9 mouse cellular contexts compared by ENCODE assay signal in the genomic region with DNA sequence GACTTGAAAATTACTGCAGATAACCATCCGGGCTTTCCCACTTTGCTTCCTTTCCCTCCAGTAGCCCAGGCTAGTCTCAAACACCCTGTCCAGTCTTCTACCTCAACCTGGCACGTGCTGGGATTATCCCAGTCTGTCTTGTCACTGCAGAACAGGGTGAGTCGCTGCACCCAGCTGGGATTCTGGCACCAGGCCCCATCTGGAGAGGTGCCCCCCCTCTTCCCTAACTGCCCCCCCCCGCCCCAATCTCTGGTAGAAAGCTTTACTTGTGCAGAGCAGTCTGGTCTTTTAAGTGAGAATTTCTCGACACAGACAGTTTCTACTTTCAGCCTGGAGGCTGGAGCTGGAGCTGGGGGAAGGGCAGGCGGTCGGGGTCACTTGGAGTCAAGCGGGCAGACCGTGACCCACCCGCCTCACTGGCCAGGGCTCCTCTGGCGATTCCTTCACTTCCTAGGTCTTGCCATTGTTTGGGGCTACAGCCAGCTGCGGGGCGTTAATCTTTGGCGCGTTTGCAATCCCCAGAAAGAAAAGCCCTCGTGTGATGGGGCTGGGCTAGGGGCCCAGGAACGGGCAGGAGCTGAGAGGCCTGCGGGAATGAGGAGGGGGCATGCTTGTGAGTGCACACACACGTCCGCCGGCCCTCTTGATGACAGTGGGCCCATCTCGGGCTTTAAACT. TPM values are rescaled to one million over a fixed set of nuclear protein-coding genes. Genes with fewer than 3 reads are reported as not detected.
DNase-seq lines count a peak whose midpoint lies in the region; ATAC-seq lines count a peak whose summit lies in the region.
"Had no signal": no experiment of that assay in that cellular context is flagged by ENCODE, and none has a peak within 500 bp of the region (broad histone marks: within the 10 kb centered on the region; RNA-seq: fewer than 3 reads in every experiment).

No protein-coding gene starts in this region.

- no peaks in the 10 kb centered on the region for H3K36me3 ChIP-seq in embryonic facial prominence, embryonic 13.5 days
- no peaks in the 10 kb centered on the region for H3K36me3 ChIP-seq in intestine, embryonic 16.5 days (ENCODE audit: control insufficient read depth, insufficient read depth, low read length)
- no peaks in the 10 kb centered on the region for H3K36me3 ChIP-seq in neural tube, embryonic 15.5 days

- H3K27ac ChIP-seq in embryonic facial prominence, embryonic 13.5 days, result peak overlapping the region; percentile 48
- H3K27ac ChIP-seq in intestine, embryonic 16.5 days (ENCODE audit: low read length), result no peak overlapping the region
- no peak overlapping the region for H3K27ac ChIP-seq in neural tube, embryonic 15.5 days (replicated peaks)

- peak overlapping the region; percentile 5; the same call in 1 of the 2 replicates for H3K4me3 ChIP-seq in embryonic facial prominence, embryonic 13.5 days
- H3K4me3 ChIP-seq in intestine, embryonic 16.5 days (ENCODE audit: low read length), result no peak overlapping the region
- no peak overlapping the region for H3K4me3 ChIP-seq in neural tube, embryonic 15.5 days (replicated peaks)

- DNase-seq in kidney, postnatal 4 days, result peak; percentile 43 to 57
- no peak for DNase-seq in kidney, adult 9 months
- DNase-seq in adrenal gland, adult 2 months, result no peak
- DNase-seq in layer of hippocampus, postnatal 14 days (ENCODE audit: low spot score in 2 of 2), result no peak

- H3K9me3 ChIP-seq in embryonic facial prominence, embryonic 13.5 days, result no peaks in the 10 kb centered on the region
- no peaks in the 10 kb centered on the region for H3K9me3 ChIP-seq in intestine, embryonic 16.5 days (ENCODE audit: control insufficient read depth, low read length)
- no peaks in the 10 kb centered on the region for H3K9me3 ChIP-seq in neural tube, embryonic 15.5 days (replicated peaks)

- peaks cover 27% of the 10 kb centered on the region for H3K4me1 ChIP-seq in embryonic facial prominence, embryonic 13.5 days
- H3K4me1 ChIP-seq in intestine, embryonic 16.5 days (ENCODE audit: control insufficient read depth, insufficient read depth, low read length), result no peaks in the 10 kb centered on the region
- peaks cover 26% of the 10 kb centered on the region for H3K4me1 ChIP-seq in neural tube, embryonic 15.5 days

- peak overlapping the region; percentile 41; the same call in 1 of the 2 replicates for H3K9ac ChIP-seq in embryonic facial prominence, embryonic 13.5 days
- H3K9ac ChIP-seq in intestine, embryonic 16.5 days (ENCODE audit: low read depth, low read length), result no peak overlapping the region
- no peak overlapping the region for H3K9ac ChIP-seq in neural tube, embryonic 15.5 days (replicated peaks)

- 4% methylated on average over 22 of the region's 22 CpGs for WGBS in embryonic facial prominence, embryonic 13.5 days
- 9% methylated on average over 22 of the region's 22 CpGs for WGBS in intestine, embryonic 16.5 days
- 4% methylated on average over 22 of the region's 22 CpGs for WGBS in neural tube, embryonic 15.5 days

- H3K4me2 ChIP-seq in embryonic facial prominence, embryonic 13.5 days, result peak overlapping the region; percentile 50
- peak overlapping the region; percentile 20; the same call in 1 of the 2 replicates for H3K4me2 ChIP-seq in intestine, embryonic 16.5 days (ENCODE audit: low read depth, low read length)
- peak overlapping the region; percentile 36; the same call in 1 of the 2 replicates for H3K4me2 ChIP-seq in neural tube, embryonic 15.5 days

- no peak for ATAC-seq in embryonic facial prominence, embryonic 13.5 days (ENCODE audit: insufficient number of reproducible peaks, insufficient read depth, low FRiP score, low TSS enrichment, low read depth)
- ATAC-seq in intestine, embryonic 16.5 days, result no peak
- peak; percentile 39; the same call in 1 of the 2 replicates for ATAC-seq in neural tube, embryonic 15.5 days (ENCODE audit: low FRiP score)
- no peak for ATAC-seq in megakaryocyte-erythroid progenitor cell, adult 5-6 weeks (replicated peaks; ENCODE audit: low FRiP score, low TSS enrichment, poor library complexity, severe bottlenecking)

- peaks cover 86% of the 10 kb centered on the region for H3K27me3 ChIP-seq in embryonic facial prominence, embryonic 13.5 days
- peaks cover 67% of the 10 kb centered on the region for H3K27me3 ChIP-seq in intestine, embryonic 16.5 days (replicated peaks; ENCODE audit: control insufficient read depth, insufficient read depth, low read length)
- peaks cover 58% of the 10 kb centered on the region for H3K27me3 ChIP-seq in neural tube, embryonic 15.5 days (replicated peaks)

RNA-seq across cellular contexts. Expression of a gene that starts 22.4 kb away (rescaled TPM):
- 2.5 and 3.5 TPM in 2 replicates for polyA plus RNA-seq in embryonic facial prominence, embryonic 13.5 days (2015; fragmentation: Nextera tagmentation; extraction: Ambion mirVana)
- polyA plus RNA-seq in intestine, embryonic 16.5 days (2015; fragmentation: Nextera tagmentation; extraction: Ambion mirVana), result not detected in 2 replicates
- 0.14 and 0.17 TPM in 2 replicates for polyA plus RNA-seq in neural tube, embryonic 15.5 days (2015; fragmentation: Nextera tagmentation; extraction: Ambion mirVana)
- not detected in 2 replicates for total RNA-seq in megakaryocyte-erythroid progenitor cell, adult 5-6 weeks (2014; fragmentation: Nextera tagmentation)
- total RNA-seq in megakaryocyte-erythroid progenitor cell, adult 5-6 weeks (2017), result not detected in 2 replicates
- total RNA-seq in adrenal gland, adult 2 months (2021), result not detected
- polyA plus RNA-seq in adrenal gland, adult 2 months (2012; rRNA removed), result not detected in 2 replicates
- under 1 TPM in 1 of 2 experiments, not detected in 1; 0.07 TPM for total RNA-seq in layer of hippocampus, postnatal 14 days (2021)
- total RNA-seq: monocyte, adult 5-6 weeks had no signal

Comparison
In these comparisons a context has a peak if more than half of its experiments do, and no peak if none do; other contexts are left out.
1. DNase-seq: peak in kidney, postnatal 4 days (2 of 2); none in kidney, adult 9 months (single experiment), adrenal gland, adult 2 months (single experiment) and layer of hippocampus, postnatal 14 days (0 of 2).
2. Peak in every context shown above with its lines, with median percentiles within 50 percentile points of each other: H3K4me2 ChIP-seq.